Mouse (Mus musculus): Measurements from ENCODE around the gene Ralgds.

DNA sequence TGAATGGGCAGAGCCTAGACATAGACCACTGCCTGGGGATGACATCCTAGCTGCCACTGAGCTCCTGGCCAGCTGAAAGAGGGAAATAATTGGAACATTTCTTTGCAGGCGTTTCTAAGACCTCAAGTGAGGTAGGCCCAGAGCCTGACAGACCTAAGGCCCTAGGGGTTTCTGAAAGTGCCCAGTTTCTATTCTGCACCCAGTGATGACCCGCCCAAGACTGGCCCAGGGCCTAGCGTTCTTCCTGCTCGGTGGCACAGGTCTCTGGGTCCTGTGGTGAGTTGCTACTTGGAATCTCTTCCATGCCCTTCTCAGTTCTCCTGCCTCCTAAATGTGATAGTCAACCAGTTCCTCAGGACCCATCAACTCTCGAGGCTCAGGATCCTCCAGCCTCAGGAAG is 15.4 kb upstream of the Ralgds start:
- TF ChIP-seq EP300 (IDR thresholded peaks at IDR 0.05; ENCODE audit: insufficient read depth, low read depth, low read length): no peak
- no peak for TF ChIP-seq CTCF (IDR thresholded peaks at IDR 0.05)
- no peak for TF ChIP-seq POLR2A (IDR thresholded peaks at IDR 0.05; ENCODE audit: insufficient read depth, low read depth, low read length)
